Mouse (Mus musculus) liver, postnatal 0 days (tissue): ENCODE results near the gene Dock4.
"Not testable (repeated sequence)": the region's sequence is repeated elsewhere in the genome, so short reads cannot be mapped to it uniquely, and the experiment has no call there.

Experiments
- CTCF ChIP-seq: sonication (generic); IDR thresholded peaks from 2 replicates; pipeline ENCODE4 v1.5.1; 2016; ENCODE audit warnings: antibody characterized with exemption, low read depth
- EP300 ChIP-seq: IDR thresholded peaks from 2 replicates; pipeline ENCODE4 v1.6.1; 2016; ENCODE audit warnings: antibody characterized with exemption, low read depth, mild to moderate bottlenecking

DNA sequence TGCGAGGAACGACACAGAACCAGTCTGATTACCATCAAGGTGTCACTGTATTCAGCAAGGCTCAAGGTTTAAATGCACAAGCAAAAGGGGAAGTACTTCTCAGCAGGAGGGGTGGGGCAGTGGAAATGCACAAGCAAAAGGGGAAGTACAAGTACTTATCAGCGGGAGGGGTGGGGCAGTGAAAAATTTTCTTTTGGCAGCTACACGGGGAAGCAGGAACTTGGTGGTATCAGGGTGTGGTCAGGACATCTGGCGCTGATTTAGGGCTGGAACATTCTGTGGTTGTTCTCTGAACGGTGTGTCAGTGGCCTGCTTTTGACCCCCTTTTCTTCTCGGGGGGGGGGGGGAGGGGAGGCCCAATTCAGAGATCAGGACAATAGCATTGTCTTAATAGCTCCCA, 413.0 kb downstream of the Dock4 start:
- TF ChIP-seq EP300, CTCF: not testable (repeated sequence)
